Mouse (Mus musculus): ENCODE data around the gene Kctd19. TPM values are rescaled to one million over a fixed set of nuclear protein-coding genes. Genes with fewer than 3 reads are reported as not detected.
A peak's percentile ranks its signal among the peaks of the same experiment; 100 is the strongest.

The Kctd19 gene
- polyA plus RNA-seq (2015; fragmentation: Nextera tagmentation; extraction: Ambion mirVana) = not detected in 2 replicates

DNA sequence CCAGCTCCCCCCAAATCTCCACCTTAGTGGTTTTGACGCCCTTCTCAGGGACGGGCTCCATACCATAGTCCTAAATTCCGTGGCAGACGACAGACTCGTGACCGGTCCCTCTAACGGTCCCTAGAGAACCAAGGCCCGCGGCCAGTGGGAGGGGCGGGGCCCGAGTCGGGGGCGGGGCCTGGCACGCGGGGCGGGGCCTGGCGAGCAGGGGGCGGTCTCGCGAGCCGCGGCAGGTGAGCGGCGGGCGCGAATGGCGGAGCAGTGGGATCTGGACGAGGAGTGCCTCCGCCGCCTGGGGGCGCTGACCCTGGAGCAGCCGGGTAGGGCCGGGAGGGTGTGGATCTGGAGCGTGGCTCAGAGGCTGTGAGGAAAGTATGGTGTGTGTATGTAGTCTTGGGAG lies at the start of gene Kctd19, which contains the start of gene Lrrc36:
TSS of gene Kctd19 (minus strand) at position 112 of the 400 bp plus-strand sequence.
TSS of gene Lrrc36 (plus strand) at position 181 of the 400 bp plus-strand sequence.
- 1% methylated on average over 34 of the region's 34 CpGs for whole genome bisulfite sequencing
- ATAC-seq (replicated peaks; ENCODE audit: low FRiP score) = peak; percentile 69

GRCm38 (mm10) chr8:105461085-105461803 lies 47.9 kb upstream of the Kctd19 start:
- Histone ChIP-seq H3K27ac (no peak overlapping the region), H3K4me1 (peaks cover 15% of the 10 kb centered on the region), H3K4me2 (no peak overlapping the region), H3K4me3 (replicated peaks) (no peak overlapping the region), H3K9ac (no peak overlapping the region), H3K9me3 (replicated peaks) (no peaks in the 10 kb centered on the region), H3K36me3 (no peaks in the 10 kb centered on the region), H3K27me3 (no peaks in the 10 kb centered on the region)
- WGBS = 32% methylated on average over 13 of the region's 13 CpGs
- ATAC-seq (replicated peaks; ENCODE audit: low FRiP score) = 0 out of 2 replicates have a peak, but pooled peaks have one; percentile 22

More for the DNA sequence above, at the start of gene Kctd19, which contains the start of gene Lrrc36:
- H3K9me3 ChIP-seq (replicated peaks) = no peaks in the 10 kb centered on the region
- H3K4me2 ChIP-seq = peak within 1 kb of the TSS; percentile 77
- no peaks in the 10 kb centered on the region for H3K36me3 ChIP-seq
- peaks cover 9% of the 10 kb centered on the region for H3K4me1 ChIP-seq
- H3K27ac ChIP-seq = no peak within 1 kb of the TSS
- H3K9ac ChIP-seq = 0 out of 2 replicates have a peak within 1 kb of the TSS, but pooled peaks have one; percentile 3
- H3K4me3 ChIP-seq (replicated peaks) = peak within 1 kb of the TSS; percentile 39
- peaks cover 40% of the 10 kb centered on the region for H3K27me3 ChIP-seq

- no peak for ATAC-seq (replicated peaks; ENCODE audit: low FRiP score)
- 55% methylated on average over 10 of the region's 10 CpGs for WGBS
- Histone ChIP-seq H3K27me3 (no peaks in the 10 kb centered on the region; the same call in 1 of the 2 replicates), H3K4me3 (replicated peaks) (no peak overlapping the region), H3K4me2 (no peak overlapping the region), H3K36me3 (no peaks in the 10 kb centered on the region), H3K9ac (no peak overlapping the region), H3K27ac (no peak overlapping the region), H3K9me3 (replicated peaks) (no peaks in the 10 kb centered on the region), H3K4me1 (peaks cover 6% of the 10 kb centered on the region; the same call in 1 of the 2 replicates)
Observed at GRCm38 (mm10) chr8:105455218-105455617, 41.9 kb upstream of the Kctd19 start.

DNA sequence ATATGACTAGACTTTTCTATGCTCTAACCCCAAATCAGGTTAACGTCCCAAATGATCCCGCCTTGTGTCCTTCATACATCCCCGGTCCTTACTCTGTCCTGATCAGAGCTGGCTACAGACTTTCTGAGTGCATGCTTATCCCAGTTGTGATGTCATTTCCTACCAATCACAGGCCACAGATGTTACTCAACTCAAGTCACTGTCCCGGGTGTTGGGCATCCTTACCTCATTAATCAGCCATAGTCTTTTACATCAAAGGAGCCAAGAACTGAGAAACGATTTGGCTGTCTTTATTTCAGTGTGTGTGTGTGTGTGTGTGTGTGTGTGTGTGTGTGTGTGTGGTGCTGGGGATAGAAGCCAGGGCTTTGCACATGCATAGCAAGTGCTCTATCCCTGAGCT lies 40.8 kb upstream of the Kctd19 start:
- Histone ChIP-seq H3K27ac (no peak overlapping the region), H3K4me2 (no peak overlapping the region), H3K9ac (no peak overlapping the region), H3K36me3 (no peaks in the 10 kb centered on the region), H3K27me3 (no peaks in the 10 kb centered on the region; the same call in 1 of the 2 replicates), H3K9me3 (replicated peaks) (no peaks in the 10 kb centered on the region), H3K4me1 (peaks cover 6% of the 10 kb centered on the region; the same call in 1 of the 2 replicates), H3K4me3 (replicated peaks) (no peak overlapping the region)
- WGBS = 52% methylated on average over 5 of the region's 5 CpGs
- ATAC-seq (replicated peaks; ENCODE audit: low FRiP score) = no peak

- H3K36me3 ChIP-seq = no peaks in the 10 kb centered on the region
- no peak overlapping the region for H3K4me3 ChIP-seq (replicated peaks)
- 65% methylated on average over 5 of the region's 5 CpGs for WGBS
- H3K27me3 ChIP-seq = no peaks in the 10 kb centered on the region; the same call in 1 of the 2 replicates
- no peaks in the 10 kb centered on the region for H3K9me3 ChIP-seq (replicated peaks)
- H3K4me1 ChIP-seq = peaks cover 6% of the 10 kb centered on the region; the same call in 1 of the 2 replicates
- H3K4me2 ChIP-seq = no peak overlapping the region
- H3K9ac ChIP-seq = no peak overlapping the region
- peak overlapping the region; percentile 49 for H3K27ac ChIP-seq
- no peak for ATAC-seq (replicated peaks; ENCODE audit: low FRiP score)
Observed at GRCm38 (mm10) chr8:105453296-105453695, 40.0 kb upstream of the Kctd19 start.

- H3K36me3 ChIP-seq = no peaks in the 10 kb centered on the region
- no peak for ATAC-seq (replicated peaks; ENCODE audit: low FRiP score)
- H3K27ac ChIP-seq = no peak overlapping the region
- H3K27me3 ChIP-seq = no peaks in the 10 kb centered on the region; the same call in 1 of the 2 replicates
- WGBS = 67% methylated on average over 15 of the region's 15 CpGs
- no peak overlapping the region for H3K9ac ChIP-seq
- H3K4me2 ChIP-seq = no peak overlapping the region
- H3K4me1 ChIP-seq = peaks cover 6% of the 10 kb centered on the region; the same call in 1 of the 2 replicates
- H3K9me3 ChIP-seq (replicated peaks) = no peaks in the 10 kb centered on the region
- H3K4me3 ChIP-seq (replicated peaks) = no peak overlapping the region
Observed at GRCm38 (mm10) chr8:105451903-105452603, 38.8 kb upstream of the Kctd19 start.

- WGBS = 63% methylated on average over 1 of the region's 1 CpGs
- Histone ChIP-seq H3K4me1 (peaks cover 8% of the 10 kb centered on the region), H3K9ac (no peak overlapping the region), H3K27me3 (no peaks in the 10 kb centered on the region; the same call in 1 of the 2 replicates), H3K36me3 (no peaks in the 10 kb centered on the region), H3K4me2 (no peak overlapping the region), H3K27ac (no peak overlapping the region), H3K9me3 (replicated peaks) (no peaks in the 10 kb centered on the region), H3K4me3 (replicated peaks) (no peak overlapping the region)
- no peak for ATAC-seq (replicated peaks; ENCODE audit: low FRiP score)
Observed at GRCm38 (mm10) chr8:105450977-105451376, 37.7 kb upstream of the Kctd19 start.

- Histone ChIP-seq H3K9ac (no peak overlapping the region), H3K4me2 (no peak overlapping the region), H3K36me3 (no peaks in the 10 kb centered on the region), H3K9me3 (replicated peaks) (no peaks in the 10 kb centered on the region), H3K27me3 (no peaks in the 10 kb centered on the region; the same call in 1 of the 2 replicates), H3K4me3 (replicated peaks) (no peak overlapping the region), H3K27ac (no peak overlapping the region), H3K4me1 (peaks cover 14% of the 10 kb centered on the region)
- WGBS = 85% methylated on average over 5 of the region's 5 CpGs
- no peak for ATAC-seq (replicated peaks; ENCODE audit: low FRiP score)
Observed at GRCm38 (mm10) chr8:105448596-105448995, 35.3 kb upstream of the Kctd19 start.

DNA sequence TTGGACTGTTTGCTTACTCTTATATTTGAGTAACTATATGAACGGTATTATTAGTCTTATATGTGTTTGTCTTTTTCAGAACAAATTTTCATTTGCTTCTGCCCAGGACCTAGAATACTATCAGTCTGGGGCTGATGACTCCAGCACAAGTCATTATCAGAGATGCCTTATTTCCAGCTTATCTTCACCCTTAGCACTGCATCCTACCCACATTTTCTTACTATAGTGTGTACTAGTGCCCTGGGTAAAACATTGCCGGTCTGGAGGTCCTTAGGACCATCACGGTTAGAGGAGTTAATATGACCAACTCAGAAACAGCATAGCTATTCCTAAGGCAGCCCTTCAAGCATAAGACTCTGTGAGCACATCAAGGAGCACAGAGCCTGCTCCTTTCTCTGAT lies 34.9 kb upstream of the Kctd19 start:
- no peak for ATAC-seq (replicated peaks; ENCODE audit: low FRiP score)
- Histone ChIP-seq H3K4me1 (peaks cover 12% of the 10 kb centered on the region), H3K4me3 (replicated peaks) (no peak overlapping the region), H3K9me3 (replicated peaks) (no peaks in the 10 kb centered on the region), H3K27ac (no peak overlapping the region), H3K36me3 (no peaks in the 10 kb centered on the region), H3K27me3 (no peaks in the 10 kb centered on the region; the same call in 1 of the 2 replicates), H3K9ac (no peak overlapping the region), H3K4me2 (no peak overlapping the region)
- WGBS = 93% methylated on average over 3 of the region's 3 CpGs

DNA sequence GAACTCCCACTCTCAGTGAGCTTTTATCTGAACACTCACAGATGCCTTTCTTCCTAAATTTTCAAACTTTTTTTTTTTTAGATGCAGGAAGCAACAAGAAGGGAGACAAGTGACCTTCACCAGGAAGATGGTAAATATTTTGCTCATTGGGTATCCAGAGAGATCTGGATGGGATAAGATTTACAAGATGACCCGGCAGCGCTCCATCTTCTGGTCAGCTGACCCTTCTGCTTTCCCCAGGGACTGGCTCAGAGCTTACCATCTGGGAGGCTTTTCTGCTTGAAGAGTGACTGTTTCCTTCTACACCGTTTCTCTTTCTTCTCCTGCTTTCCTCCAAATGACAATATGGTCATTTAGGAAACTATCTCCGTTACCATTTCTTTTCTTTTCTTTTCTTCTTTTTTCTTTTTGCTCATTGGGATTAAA lies 32.8 kb upstream of the Kctd19 start:
- Histone ChIP-seq H3K27ac (peak overlapping the region; percentile 27; the same call in 1 of the 2 replicates), H3K9me3 (replicated peaks) (no peaks in the 10 kb centered on the region), H3K4me1 (peaks cover 8% of the 10 kb centered on the region), H3K4me2 (peak overlapping the region; percentile 23; the same call in 1 of the 2 replicates), H3K4me3 (replicated peaks) (no peak overlapping the region), H3K9ac (no peak overlapping the region), H3K27me3 (no peaks in the 10 kb centered on the region), H3K36me3 (no peaks in the 10 kb centered on the region)
- no peak for ATAC-seq (replicated peaks; ENCODE audit: low FRiP score)
- 22% methylated on average over 4 of the region's 4 CpGs for WGBS

DNA sequence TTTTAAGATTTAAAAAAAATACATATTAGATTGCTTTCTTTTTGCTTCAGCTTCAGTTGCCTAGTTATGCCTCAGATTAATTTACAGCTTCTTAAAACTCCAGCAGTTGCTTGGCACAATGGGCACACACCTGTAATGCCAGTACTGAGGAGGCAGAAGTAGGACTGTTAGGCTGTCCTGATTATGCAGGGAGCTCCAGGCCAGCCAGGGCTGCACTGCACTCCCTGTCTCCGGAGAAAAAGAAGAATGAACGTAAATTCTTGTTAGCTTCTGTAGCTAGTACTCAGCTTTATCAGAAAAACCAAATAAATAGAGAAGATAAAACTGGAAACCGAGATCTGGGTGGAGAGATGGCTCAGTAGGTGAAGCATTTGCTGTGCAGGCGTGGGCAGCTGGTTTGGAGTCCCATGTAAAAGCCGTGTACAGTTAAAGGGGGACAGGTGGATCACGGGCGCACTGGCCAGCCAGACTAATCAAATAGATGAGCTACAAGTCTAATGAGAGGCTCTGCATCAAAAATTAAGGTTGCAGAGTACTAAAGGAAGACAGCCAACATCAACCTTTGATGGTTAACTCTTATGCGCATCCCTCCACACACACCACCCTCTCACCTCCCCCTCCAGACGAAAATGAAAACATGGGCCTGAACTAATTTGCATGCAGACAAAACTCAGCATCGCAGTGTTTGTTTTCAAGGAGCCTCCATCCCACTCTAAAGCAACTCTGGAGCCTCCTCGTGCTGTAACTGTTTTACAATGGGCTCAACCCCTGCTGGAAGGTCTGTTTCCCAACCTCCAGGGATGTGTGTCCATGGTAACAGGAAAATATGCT lies 32.2 kb upstream of the Kctd19 start:
- Histone ChIP-seq H3K27me3 (no peaks in the 10 kb centered on the region), H3K4me1 (peaks cover 8% of the 10 kb centered on the region), H3K4me2 (peak overlapping the region; percentile 23; the same call in 1 of the 2 replicates), H3K36me3 (no peaks in the 10 kb centered on the region), H3K4me3 (replicated peaks) (no peak overlapping the region), H3K9ac (no peak overlapping the region), H3K9me3 (replicated peaks) (no peaks in the 10 kb centered on the region), H3K27ac (peak overlapping the region; percentile 27; the same call in 1 of the 2 replicates)
- ATAC-seq (replicated peaks; ENCODE audit: low FRiP score) = no peak
- WGBS = 40% methylated on average over 11 of the region's 11 CpGs
